Mouse (Mus musculus): ENCODE results near the gene Tedc1.

GRCm38 (mm10) chr12:113201301-113201700 is 45.1 kb downstream of the Tedc1 start:
- TF ChIP-seq CTCF (IDR thresholded peaks at IDR 0.05; ENCODE audit: control insufficient read depth, insufficient read depth, insufficient read length) (no peak), USF1 (IDR thresholded peaks at IDR 0.05; ENCODE audit: low read depth) (no peak), MYOD1 (IDR thresholded peaks at IDR 0.05; ENCODE audit: control insufficient read depth, insufficient read length, low read depth) (no peak), MAX (IDR thresholded peaks at IDR 0.05) (no peak), FOSL1 (IDR thresholded peaks at IDR 0.05; ENCODE audit: insufficient read depth, low read length, poor library complexity, severe bottlenecking) (no peak), CEBPB (IDR thresholded peaks at IDR 0.05; ENCODE audit: low read depth) (no peak), MYOG (IDR thresholded peaks at IDR 0.05; ENCODE audit: control insufficient read depth, extremely low read depth, insufficient read length) (no peak)

Measured in C2C12 (cell line).